Mouse (Mus musculus): Measurements from ENCODE around the gene Dedd2.
"Not testable (repeated sequence)": the region's sequence is repeated elsewhere in the genome, so short reads cannot be mapped to it uniquely, and the experiment has no call there.

The Dedd2 gene

GRCm38 (mm10) chr7:25220457-25221101 lies at the start of gene Dedd2:
Dedd2 (minus strand) TSS chr7:25220615.
- DNase-seq = peak; percentile 38 to 87

- no peak for DNase-seq
Observed at GRCm38 (mm10) chr7:25269545-25270271, 49.3 kb upstream of the Dedd2 start.

GRCm38 (mm10) chr7:25269029-25269428 lies 48.6 kb upstream of the Dedd2 start:
- DNase-seq = no peak

GRCm38 (mm10) chr7:25268588-25268987 lies 48.2 kb upstream of the Dedd2 start:
- no peak for DNase-seq

- peak; percentile 99 to 100 for DNase-seq
Observed at GRCm38 (mm10) chr7:25267751-25268463, 47.5 kb upstream of the Dedd2 start.

GRCm38 (mm10) chr7:25267301-25267750 lies 46.9 kb upstream of the Dedd2 start, which contains the start of gene Cic:
Cic (plus strand) TSS chr7:25267704.
- DNase-seq = peak; percentile 99

GRCm38 (mm10) chr7:25266180-25266962 lies 46.0 kb upstream of the Dedd2 start:
- no peak for DNase-seq

GRCm38 (mm10) chr7:25265743-25266142 lies 45.3 kb upstream of the Dedd2 start:
- not testable (repeated sequence) for DNase-seq

- peak in 1 of 2 experiments; percentile 37 for DNase-seq
Observed at GRCm38 (mm10) chr7:25263968-25264870, 43.8 kb upstream of the Dedd2 start.

- no peak for DNase-seq
Observed at GRCm38 (mm10) chr7:25261896-25262295, 41.5 kb upstream of the Dedd2 start.

- peak in 1 of 2 experiments; percentile 41 for DNase-seq
Observed at GRCm38 (mm10) chr7:25251822-25252221, 31.4 kb upstream of the Dedd2 start.

- peak; percentile 71 to 80 for DNase-seq
Observed at GRCm38 (mm10) chr7:25251071-25251791, 30.8 kb upstream of the Dedd2 start.

- peak; percentile 96 to 97 for DNase-seq
Observed at GRCm38 (mm10) chr7:25250141-25250972, 29.9 kb upstream of the Dedd2 start, which contains the start of gene Erf. Erf (minus strand) TSS chr7:25250761.

GRCm38 (mm10) chr7:25249314-25250140 lies 29.1 kb upstream of the Dedd2 start:
- DNase-seq = peak; percentile 85 to 94

GRCm38 (mm10) chr7:25248846-25249313 lies 28.5 kb upstream of the Dedd2 start:
- peak in 1 of 2 experiments; percentile 45 for DNase-seq

- DNase-seq = no peak
Observed at GRCm38 (mm10) chr7:25248018-25248647, 27.7 kb upstream of the Dedd2 start.

- no peak for DNase-seq
Observed at GRCm38 (mm10) chr7:25247498-25247897, 27.1 kb upstream of the Dedd2 start.

- DNase-seq = no peak
Observed at GRCm38 (mm10) chr7:25246759-25247137, 26.3 kb upstream of the Dedd2 start.

All from kidney, postnatal 25 days (tissue).